Mouse (Mus musculus) G1E (cell line): Measurements from ENCODE around the gene Orc3. TPM values are rescaled to one million over a fixed set of nuclear protein-coding genes. Genes with fewer than 3 reads are reported as not detected.

ENCODE experiments used
- ATAC-seq: 2 replicates; pipeline ENCODE4 v1.8.0; 2016; ENCODE audit warnings: mild to moderate bottlenecking; ENCODE audit not compliant: insufficient number of reproducible peaks, poor library complexity, low FRiP score, severe bottlenecking; ENCODE audit errors: extremely low read depth
- DNase-seq: peaks from one replicate; pipeline ENCODE4 v3.0.0; 2012; ENCODE audit warnings: low spot score
- H3K27me3 ChIP-seq: 2 replicates; pipeline ENCODE4 v1.6.1; 2012; ENCODE audit warnings: mild to moderate bottlenecking, low read length, inconsistent platforms; ENCODE audit not compliant: insufficient read depth
- H3K36me3 ChIP-seq: replicated peaks from 2 replicates; pipeline ENCODE3; 2012; ENCODE audit warnings: mild to moderate bottlenecking, inconsistent platforms
- H3K4me1 ChIP-seq: 2 replicates; pipeline ENCODE4 v1.6.1; 2012; ENCODE audit warnings: low read depth, low read length, inconsistent platforms, mixed read lengths; ENCODE audit not compliant: insufficient read depth
- H3K4me3 ChIP-seq: 2 replicates; pipeline ENCODE4 v1.5.1; 2012; ENCODE audit warnings: low read depth, mild to moderate bottlenecking, inconsistent platforms, low read length, moderate library complexity, mixed read lengths
- H3K9me3 ChIP-seq: replicated peaks from 2 replicates; pipeline ENCODE4 v1.6.1; 2012; ENCODE audit warnings: inconsistent platforms
- CTCF ChIP-seq: IDR thresholded peaks from 2 replicates; pipeline ENCODE4 v1.5.1; 2012; ENCODE audit warnings: low read depth, low read length, inconsistent platforms, mixed read lengths
- GATA1 ChIP-seq: IDR thresholded peaks from 2 replicates; pipeline ENCODE4 v1.6.1; 2012; ENCODE audit warnings: borderline replicate concordance, low read length, inconsistent platforms, mixed read lengths
- GATA2 ChIP-seq: IDR thresholded peaks from 2 replicates; pipeline ENCODE4 v1.6.1; 2012; ENCODE audit warnings: low read depth, low read length, inconsistent platforms, borderline replicate concordance
- POLR2AphosphoS5 ChIP-seq: IDR thresholded peaks from 2 replicates; pipeline ENCODE4 v1.6.1; 2012; ENCODE audit warnings: low read depth, low read length, inconsistent platforms; ENCODE audit not compliant: insufficient replicate concordance
- TAL1 ChIP-seq: conservative IDR thresholded peaks from 2 replicates; pipeline ENCODE4 v1.6.1; 2012; ENCODE audit warnings: low read depth, low read length, inconsistent platforms, mixed read lengths
- polyA plus RNA-seq: library from polyadenylated mRNA; stranded (reverse); fragments of >175 nt; gene quantifications from 2 replicates; pipeline ENCODE4 v1.2.3, GENCODE M21; 2012
- total RNA-seq, 2 experiments: library from RNA; stranded (forward) in 1 of 2; stranded (reverse) in 1 of 2; fragments of 200-1000 nt in 1 of 2; fragments of >200 nt in 1 of 2; fragmentation: Nextera tagmentation in 1 of 2; gene quantifications; 2 replicates each; pipeline ENCODE4 v1.2.3; 2014 to 2017

Orc3 gene
- total and polyA plus RNA-seq, 3 experiments, result 6.7 to 313 (median 150) TPM

DNA sequence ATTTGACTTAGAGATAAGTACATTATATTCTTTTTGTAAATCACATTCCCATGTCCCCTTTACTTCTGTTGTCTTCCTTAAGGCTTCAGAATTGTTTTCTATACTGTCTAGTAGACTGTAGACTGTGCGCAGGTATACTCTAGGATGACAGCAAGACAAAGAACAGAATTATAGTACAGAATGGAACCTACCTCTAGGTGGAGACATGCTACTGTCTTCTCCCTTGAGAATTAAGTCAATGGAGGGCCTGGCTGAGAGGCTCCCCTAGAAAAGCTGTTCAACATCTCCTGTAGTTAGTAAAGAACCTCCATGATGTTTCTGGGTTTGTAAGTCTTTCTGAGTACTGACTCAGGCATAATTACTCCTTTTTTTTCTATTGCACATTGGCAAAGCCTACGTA, 37.7 kb downstream of the Orc3 start:
- TF ChIP-seq GATA2 (no peak), CTCF (no peak), TAL1 (no peak), POLR2AphosphoS5 (no peak), GATA1 (no peak)
- Histone ChIP-seq H3K27me3 (no peaks in the 10 kb centered on the region), H3K4me3 (no peak overlapping the region), H3K9me3 (no peaks in the 10 kb centered on the region), H3K36me3 (peaks cover 94% of the 10 kb centered on the region), H3K4me1 (no peaks in the 10 kb centered on the region; the same call in 1 of the 2 replicates)
- no peak; the same call in 1 of the 2 replicates for ATAC-seq
- DNase-seq, result no peak

DNA sequence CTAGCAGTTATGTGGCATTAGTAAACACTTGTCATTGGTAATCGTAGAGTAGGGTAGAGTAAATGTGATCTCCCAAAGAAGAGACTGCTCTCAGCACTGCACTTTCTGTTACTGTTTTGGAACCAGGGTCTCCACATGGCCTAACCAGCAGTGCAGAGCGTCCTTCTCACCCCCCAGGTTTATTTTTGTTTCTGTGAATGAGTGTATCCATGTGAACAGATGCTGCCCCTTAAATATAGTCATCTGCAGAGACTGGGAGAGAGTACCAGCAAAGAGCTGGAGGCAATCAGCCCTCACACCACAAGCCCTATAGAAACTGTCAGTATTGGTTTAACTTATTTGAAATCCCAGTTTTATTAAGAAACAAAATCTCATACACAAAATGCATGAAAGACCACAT, 41.9 kb downstream of the Orc3 start:
- ATAC-seq (no peak), DNase-seq (no peak)
- no peaks in the 10 kb centered on the region; the same call in 1 of the 2 replicates for H3K4me1 ChIP-seq
- H3K4me3 ChIP-seq, result no peak overlapping the region
- H3K9me3 ChIP-seq, result no peaks in the 10 kb centered on the region
- no peaks in the 10 kb centered on the region for H3K27me3 ChIP-seq
- peaks cover 97% of the 10 kb centered on the region for H3K36me3 ChIP-seq
- TF ChIP-seq GATA2 (no peak), POLR2AphosphoS5 (no peak), TAL1 (no peak), GATA1 (no peak), CTCF (no peak)

GRCm38 (mm10) chr4:34566226-34566625, 48.5 kb downstream of the Orc3 start:
- H3K27me3 ChIP-seq, result no peaks in the 10 kb centered on the region
- H3K9me3 ChIP-seq, result no peaks in the 10 kb centered on the region
- H3K4me1 ChIP-seq, result peaks cover 11% of the 10 kb centered on the region; the same call in 1 of the 2 replicates
- TF ChIP-seq GATA1 (no peak), TAL1 (no peak)
- DNase-seq (no peak), ATAC-seq (no peak)
- peaks cover 85% of the 10 kb centered on the region for H3K36me3 ChIP-seq
- no peak overlapping the region for H3K4me3 ChIP-seq

GRCm38 (mm10) chr4:34560971-34561370, 53.8 kb downstream of the Orc3 start:
- ATAC-seq (peak; percentile 58; the same call in 1 of the 2 replicates), DNase-seq (no peak)
- peaks cover 31% of the 10 kb centered on the region for H3K4me1 ChIP-seq
- H3K36me3 ChIP-seq, result peaks cover 41% of the 10 kb centered on the region
- H3K9me3 ChIP-seq, result no peaks in the 10 kb centered on the region
- no peak overlapping the region for H3K4me3 ChIP-seq
- no peaks in the 10 kb centered on the region for H3K27me3 ChIP-seq
- TF ChIP-seq TAL1 (no peak), GATA1 (no peak), POLR2AphosphoS5 (no peak), GATA2 (no peak), CTCF (no peak)

- Histone ChIP-seq H3K27me3 (no peaks in the 10 kb centered on the region), H3K36me3 (peaks cover 20% of the 10 kb centered on the region), H3K4me1 (peaks cover 36% of the 10 kb centered on the region), H3K4me3 (no peak overlapping the region), H3K9me3 (no peaks in the 10 kb centered on the region)
- no peak for ATAC-seq
- no peak for TF ChIP-seq TAL1
- TF ChIP-seq CTCF, result no peak
- TF ChIP-seq GATA1, result no peak
- no peak for TF ChIP-seq POLR2AphosphoS5
- TF ChIP-seq GATA2, result no peak
- no peak for DNase-seq
These were observed 58.6 kb downstream of the Orc3 start for GRCm38 (mm10) chr4:34556183-34556582.

DNA sequence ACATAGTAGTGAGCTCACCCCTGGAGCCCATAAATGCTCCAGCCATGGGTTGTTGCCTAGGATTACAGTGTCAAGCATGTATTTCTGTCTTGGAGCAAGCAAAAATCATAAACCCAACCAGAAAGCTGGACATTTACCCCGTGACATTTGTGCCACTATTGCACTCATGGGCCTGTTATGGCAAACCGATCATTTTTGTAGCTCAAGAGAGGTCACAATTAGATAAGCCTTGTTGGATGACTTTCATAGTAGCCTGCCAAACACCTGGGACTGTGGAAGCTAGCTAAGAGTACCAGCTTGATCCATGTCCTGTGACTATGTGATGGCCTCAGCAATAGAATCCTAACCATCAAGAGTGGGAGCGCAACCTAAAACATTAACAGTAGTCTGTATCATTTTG, 59.1 kb downstream of the Orc3 start:
- ATAC-seq (no peak), DNase-seq (no peak)
- no peaks in the 10 kb centered on the region for H3K9me3 ChIP-seq
- H3K27me3 ChIP-seq, result no peaks in the 10 kb centered on the region
- no peak overlapping the region for H3K4me3 ChIP-seq
- H3K36me3 ChIP-seq, result peaks cover 18% of the 10 kb centered on the region
- peaks cover 36% of the 10 kb centered on the region for H3K4me1 ChIP-seq
- TF ChIP-seq GATA1, result no peak
- TF ChIP-seq POLR2AphosphoS5, result no peak
- TF ChIP-seq TAL1, result no peak
- TF ChIP-seq GATA2, result no peak
- TF ChIP-seq CTCF, result no peak

DNA sequence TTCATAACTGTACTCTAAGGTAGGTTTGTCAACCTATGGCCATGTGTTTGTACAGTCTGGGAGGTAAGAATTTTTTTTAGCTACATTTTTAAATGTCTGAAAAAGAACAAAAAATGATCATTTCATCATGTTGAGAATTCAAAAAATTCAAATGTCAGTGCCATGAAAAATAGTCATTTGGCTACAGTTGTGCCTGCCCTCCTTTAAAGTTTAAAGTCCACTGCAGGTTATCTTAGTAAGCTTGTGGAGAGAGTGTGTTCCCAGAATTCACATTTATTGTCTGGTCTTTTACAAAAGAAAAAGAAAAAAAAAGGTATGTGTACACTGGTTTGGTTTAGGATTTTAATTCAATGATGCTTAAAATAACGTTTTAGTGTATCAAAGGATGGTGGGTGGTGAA, 60.1 kb downstream of the Orc3 start:
- no peaks in the 10 kb centered on the region for H3K27me3 ChIP-seq
- DNase-seq (no peak), ATAC-seq (no peak)
- TF ChIP-seq GATA1, result no peak
- no peak for TF ChIP-seq POLR2AphosphoS5
- TF ChIP-seq CTCF, result no peak
- TF ChIP-seq GATA2, result no peak
- TF ChIP-seq TAL1, result no peak
- H3K4me1 ChIP-seq, result peaks cover 41% of the 10 kb centered on the region
- H3K9me3 ChIP-seq, result no peaks in the 10 kb centered on the region
- no peak overlapping the region for H3K4me3 ChIP-seq
- H3K36me3 ChIP-seq, result peaks cover 16% of the 10 kb centered on the region
